Mouse (Mus musculus): Measurements from ENCODE around the gene Ajap1.

DNA sequence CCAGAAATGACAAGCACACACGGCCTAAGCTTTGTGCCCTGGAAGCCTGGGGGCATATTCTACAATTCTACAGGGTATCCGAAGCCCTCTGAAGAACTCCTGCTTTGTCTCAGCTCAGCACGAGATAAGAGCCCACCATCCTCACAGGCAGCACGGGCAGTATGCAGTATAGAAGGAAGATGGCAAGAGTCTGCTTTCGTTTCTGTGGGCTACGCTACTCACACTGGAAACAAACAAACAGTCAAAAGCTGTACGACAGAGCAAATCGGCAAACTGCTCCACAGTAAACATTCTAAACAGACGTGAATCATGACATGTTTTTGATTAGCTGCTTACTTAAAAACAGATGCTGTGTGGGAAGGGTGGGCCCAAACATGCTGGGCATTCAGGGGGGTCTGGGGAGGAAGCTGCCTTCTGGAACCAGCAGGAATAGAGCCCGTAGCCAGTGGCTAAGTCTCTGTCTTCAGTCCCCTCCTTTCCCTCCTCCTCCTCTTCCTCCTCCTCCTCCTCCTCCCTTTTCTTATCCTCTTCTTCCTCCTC, 113.9 kb downstream of the Ajap1 start:
- no peak for TF ChIP-seq GATA1 (IDR thresholded peaks at IDR 0.05; ENCODE audit: low read length)
- TF ChIP-seq TAL1 (IDR thresholded peaks at IDR 0.05; ENCODE audit: low read length) = no peak
